Mouse (Mus musculus) CH12.LX (cell line): ENCODE measurements around the gene Gdpd5.

Experiments used
- GABPA ChIP-seq: IDR thresholded peaks from 2 replicates; pipeline ENCODE4 v1.6.1; 2012; ENCODE audit warnings: low read depth, low read length, improper control_type of control experiment, inconsistent platforms; ENCODE audit not compliant: insufficient replicate concordance
- POLR2A ChIP-seq: IDR thresholded peaks from 2 replicates; pipeline ENCODE4 v1.6.1; 2011; ENCODE audit warnings: low read depth, mild to moderate bottlenecking, improper control_type of control experiment, low read length
- ZMIZ1 ChIP-seq: IDR thresholded peaks from 2 replicates; pipeline ENCODE4 v1.6.1; 2012; ENCODE audit warnings: low read depth, mild to moderate bottlenecking, inconsistent platforms, low read length, improper control_type of control experiment

DNA sequence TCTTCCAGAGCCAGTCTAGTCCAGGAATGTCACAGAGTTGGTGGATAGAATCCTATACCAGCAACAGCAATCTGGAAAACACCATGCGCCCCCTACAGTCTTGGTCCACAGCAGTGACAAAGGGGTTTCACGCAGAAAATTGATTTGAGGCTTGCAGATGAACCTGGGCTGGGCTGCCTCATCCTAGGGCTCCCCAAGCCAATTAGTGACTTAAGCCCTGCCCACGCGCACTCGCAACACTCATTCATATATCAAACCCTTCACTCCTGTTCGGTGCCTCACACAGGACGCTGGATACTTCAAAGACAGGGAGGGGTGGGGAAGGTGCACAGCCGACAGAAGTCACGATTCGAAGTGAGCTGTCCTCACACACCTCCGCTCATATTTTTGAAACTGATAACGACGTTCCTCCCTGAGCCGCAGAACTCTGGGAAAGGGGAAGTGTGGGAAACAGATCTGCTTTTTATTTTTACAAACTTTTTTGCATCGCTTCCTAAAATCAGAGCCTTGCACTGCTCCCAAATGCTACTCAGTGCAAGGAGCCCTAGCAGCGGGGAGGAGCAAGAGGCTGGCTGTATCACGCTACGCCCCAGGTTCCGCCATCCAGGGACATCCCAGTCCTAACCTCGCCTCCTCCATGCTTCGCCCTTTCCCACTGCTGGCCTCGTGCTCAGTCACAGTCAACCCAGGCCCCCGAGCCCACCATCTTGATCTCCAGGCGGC, 562 bp upstream of the Gdpd5 start:
- no peak for TF ChIP-seq ZMIZ1
- TF ChIP-seq POLR2A = no peak; the same call in 1 of the 2 replicates
- no peak for TF ChIP-seq GABPA
